Mouse (Mus musculus): ENCODE measurements around the gene Acmsd. TPM values are rescaled to one million over a fixed set of nuclear protein-coding genes. Genes with fewer than 3 reads are reported as not detected.

Gene Acmsd
- polyA plus RNA-seq, 1 experiment from 2014 or later = 2.5 TPM

GRCm38 (mm10) chr1:127816381-127816780, 87.2 kb downstream of the Acmsd start:
- Histone ChIP-seq H3K4me3 (ENCODE audit: low read depth, low read length) (no peak overlapping the region), H3K27ac (ENCODE audit: low read depth) (no peak overlapping the region), H3K4me1 (ENCODE audit: insufficient read depth) (no peaks in the 10 kb centered on the region), H3K9me3 (ENCODE audit: low read length) (no peaks in the 10 kb centered on the region), H3K9ac (replicated peaks) (no peak overlapping the region), H3K36me3 (replicated peaks; ENCODE audit: insufficient read depth, low read length) (no peaks in the 10 kb centered on the region), H3K4me2 (ENCODE audit: low read depth, low read length) (no peak overlapping the region), H3K27me3 (ENCODE audit: insufficient read depth, low read length) (no peaks in the 10 kb centered on the region)
- ATAC-seq (no peak), DNase-seq (no peak)
- 83% methylated on average over 6 of the region's 6 CpGs for WGBS (ENCODE audit: insufficient replicate concordance)
- no peak for TF ChIP-seq EP300 (IDR thresholded peaks at IDR 0.05; ENCODE audit: low read depth)
- no peak for TF ChIP-seq CTCF (IDR thresholded peaks at IDR 0.05; ENCODE audit: low read depth)

Other genes with a start within 250 kb of the Acmsd start
- 0.65 and 0.98 TPM in 2 replicates for gene Tmem163, start 49.9 kb upstream of the Acmsd start, polyA plus RNA-seq (2015; fragmentation: Nextera tagmentation; extraction: Ambion mirVana)
- gene Ccnt2, start 44.8 kb downstream of the Acmsd start, polyA plus RNA-seq (2015; fragmentation: Nextera tagmentation; extraction: Ambion mirVana) = 13.0 and 15.8 TPM in 2 replicates
- gene Map3k19, start 125.6 kb downstream of the Acmsd start, polyA plus RNA-seq (2015; fragmentation: Nextera tagmentation; extraction: Ambion mirVana) = not detected in 2 replicates
- gene Rab3gap1, start 139.4 kb downstream of the Acmsd start, polyA plus RNA-seq (2015; fragmentation: Nextera tagmentation; extraction: Ambion mirVana) = 8.3 and 8.9 TPM in 2 replicates